Mouse (Mus musculus): Measurements from ENCODE around the gene Ccdc155.
"Not testable (repeated sequence)": the region's sequence is repeated elsewhere in the genome, so short reads cannot be mapped to it uniquely, and the experiment has no call there.

The Ccdc155 gene

DNA sequence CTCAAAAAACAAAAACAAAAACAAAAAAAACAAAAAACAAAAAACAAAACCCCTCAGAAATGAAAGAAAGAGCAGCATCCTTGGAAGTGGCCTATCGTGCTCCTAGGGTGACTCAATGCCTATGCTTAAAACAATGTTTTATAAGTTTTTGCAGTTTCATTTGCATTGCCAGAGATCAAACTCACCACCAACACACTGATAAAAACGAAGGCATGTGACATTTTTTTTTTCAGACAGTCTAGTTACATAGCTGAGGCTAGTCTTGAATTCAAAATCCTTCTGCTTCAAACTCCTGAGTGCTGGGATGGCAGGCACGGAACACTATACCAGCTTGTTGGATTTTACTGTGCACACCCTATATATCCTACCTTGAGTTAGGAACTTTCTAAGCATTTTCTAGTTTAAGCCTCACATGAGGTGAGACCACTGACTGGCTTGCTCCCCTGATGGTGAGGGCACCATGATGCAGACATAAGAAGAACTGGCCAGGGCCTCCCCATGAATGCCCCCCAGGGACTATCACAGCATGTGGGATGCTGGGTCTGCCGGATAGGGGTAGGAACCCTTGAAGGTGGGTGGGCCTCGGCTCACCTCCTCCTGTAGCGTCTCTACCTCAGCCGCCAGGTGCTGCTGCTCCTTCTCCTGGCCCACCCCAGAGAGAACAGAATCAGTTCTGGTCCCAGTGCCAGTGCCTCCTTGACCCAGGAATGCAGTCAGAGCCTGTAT is 11.9 kb downstream of the Ccdc155 start:
- intact Hi-C loops (cut with DNase I), result no loop called here

DNA sequence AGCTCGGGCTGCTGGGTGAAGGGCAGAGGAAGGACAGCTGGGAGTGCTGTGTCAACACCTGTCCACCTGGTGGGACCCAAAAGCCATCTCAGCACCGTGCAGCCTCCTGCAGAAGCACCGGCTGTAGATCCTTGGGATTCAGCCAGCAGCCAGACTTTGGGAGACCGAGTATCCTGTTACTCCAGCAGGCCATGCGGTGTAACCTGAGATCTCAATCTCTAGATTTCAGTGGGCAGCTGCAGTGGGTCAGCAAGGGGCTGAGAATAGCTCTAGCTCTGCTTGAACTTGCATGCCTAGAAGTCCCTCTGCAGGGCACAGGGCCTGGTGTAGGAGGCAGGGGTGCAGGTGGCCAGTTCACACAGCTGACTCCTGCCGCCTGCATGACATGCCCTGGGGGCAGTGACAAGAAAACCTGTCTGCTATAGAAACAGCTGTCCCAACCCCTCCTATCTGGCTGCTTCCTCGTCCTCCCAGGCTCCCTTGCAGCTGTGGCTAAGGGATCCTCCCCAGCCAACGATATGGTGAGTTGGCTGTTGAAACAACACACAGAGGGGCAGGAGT is 12.8 kb downstream of the Ccdc155 start:
- intact Hi-C loops (cut with DNase I), result no loop called here

DNA sequence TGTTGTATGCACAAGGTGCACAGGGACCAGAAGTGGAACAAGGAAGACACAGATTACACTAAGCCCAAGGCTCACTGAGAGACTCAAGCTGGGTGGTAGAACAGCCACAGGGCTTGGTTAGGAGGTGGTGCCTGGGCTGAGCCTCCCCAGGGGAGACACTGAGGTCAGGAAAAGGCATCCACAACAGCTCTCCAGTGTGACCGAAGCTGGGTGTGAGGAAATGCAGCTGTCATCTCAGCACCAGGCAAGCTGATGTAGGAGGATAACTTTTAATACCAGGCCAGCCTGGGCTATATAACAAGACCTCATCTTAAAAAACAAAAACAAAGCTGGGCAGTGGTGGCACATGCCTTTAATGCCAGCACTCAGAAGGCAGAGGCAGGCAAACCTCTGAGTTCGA is 13.5 kb downstream of the Ccdc155 start:
- intact Hi-C loops (cut with DNase I), result no loop called here

DNA sequence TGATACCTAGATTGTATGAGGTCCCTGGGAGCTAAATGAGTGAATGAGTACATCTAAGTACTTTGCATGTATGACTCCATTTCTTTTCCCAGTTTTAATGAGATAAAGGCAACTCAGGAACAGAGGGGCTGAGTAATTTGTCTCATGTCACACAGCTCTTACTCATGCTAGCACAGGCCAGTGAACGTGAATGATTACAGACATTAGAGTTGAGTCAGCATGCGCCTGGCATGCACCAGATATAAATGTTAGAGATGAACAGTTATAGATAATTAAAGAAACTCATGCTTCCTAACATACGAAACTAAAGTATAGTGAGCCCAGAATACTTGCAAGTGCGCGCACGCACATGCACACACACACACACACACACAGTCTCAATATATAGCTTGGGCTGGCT is 14.5 kb downstream of the Ccdc155 start:
- intact Hi-C loops (cut with DNase I), result no loop called here

DNA sequence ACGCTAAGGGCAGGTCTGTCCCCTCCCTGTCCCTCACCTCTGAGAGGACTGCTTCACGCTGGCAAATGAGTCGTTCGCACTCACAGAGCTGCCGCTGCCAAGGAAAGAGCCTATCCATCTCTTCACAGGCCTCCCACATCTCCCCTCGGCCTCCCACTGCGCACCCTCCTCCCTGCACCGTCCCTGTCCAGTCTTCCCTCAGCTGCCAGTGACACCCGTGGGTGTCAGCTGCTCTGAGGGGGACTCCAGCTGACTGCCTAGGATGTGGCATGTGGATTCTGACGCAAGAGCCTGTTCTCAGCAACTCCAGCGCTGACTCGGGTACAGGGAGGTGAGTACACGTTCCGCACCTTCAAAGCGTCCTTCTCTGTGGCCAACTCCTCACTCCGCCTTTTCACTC is 15.1 kb downstream of the Ccdc155 start:
- intact Hi-C loops (cut with DNase I), result no loop called here

- intact Hi-C loops (cut with DNase I), result no loop called here
Measured at GRCm38 (mm10) chr7:45185921-45186320, 18.8 kb downstream of the Ccdc155 start.

- intact Hi-C loops (cut with DNase I), result no loop called here
Measured at GRCm38 (mm10) chr7:45183672-45184071, 21.0 kb downstream of the Ccdc155 start.

DNA sequence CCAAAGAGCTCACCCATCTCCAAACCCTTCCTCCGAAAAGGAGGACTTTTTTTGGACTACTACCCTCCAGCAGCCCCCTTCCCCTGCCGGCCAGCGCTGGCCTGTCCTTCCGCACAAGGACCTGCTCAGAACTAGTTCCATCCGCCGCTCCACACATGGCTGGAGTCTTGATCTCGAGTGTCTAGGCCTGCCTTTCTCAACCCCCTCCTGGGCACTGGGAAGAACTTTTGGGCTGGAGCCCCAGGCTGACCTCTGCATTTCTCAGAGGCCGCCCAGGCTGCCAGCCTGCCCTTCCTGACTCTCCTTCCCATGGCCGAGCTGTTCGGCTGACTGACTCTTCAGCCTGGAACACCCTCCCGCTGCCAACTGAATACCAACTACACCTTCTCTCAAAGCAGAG is 22.1 kb downstream of the Ccdc155 start:
- intact Hi-C loops (cut with DNase I), result no loop called here

DNA sequence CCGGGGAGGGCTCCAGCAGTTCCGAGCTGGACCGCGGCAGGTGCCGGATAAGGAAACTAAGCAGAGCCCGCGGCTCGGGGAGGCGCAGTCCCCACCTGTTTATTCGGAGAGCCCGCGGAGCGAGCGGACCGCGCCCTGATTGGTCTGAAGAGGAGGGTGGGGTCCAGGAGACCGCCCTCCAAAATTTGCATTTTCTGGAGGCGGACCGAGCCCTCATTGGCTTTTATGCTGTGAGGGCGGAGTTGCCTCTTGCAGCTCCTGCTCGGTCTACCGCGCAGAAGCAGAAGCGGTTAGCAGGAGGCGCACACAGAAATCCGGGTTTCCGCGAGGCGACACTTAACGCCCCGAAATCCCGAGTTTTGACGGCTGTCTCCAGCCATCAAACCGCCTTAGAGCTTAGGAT is 22.5 kb downstream of the Ccdc155 start:
- intact Hi-C loops (cut with DNase I), result no loop called here

DNA sequence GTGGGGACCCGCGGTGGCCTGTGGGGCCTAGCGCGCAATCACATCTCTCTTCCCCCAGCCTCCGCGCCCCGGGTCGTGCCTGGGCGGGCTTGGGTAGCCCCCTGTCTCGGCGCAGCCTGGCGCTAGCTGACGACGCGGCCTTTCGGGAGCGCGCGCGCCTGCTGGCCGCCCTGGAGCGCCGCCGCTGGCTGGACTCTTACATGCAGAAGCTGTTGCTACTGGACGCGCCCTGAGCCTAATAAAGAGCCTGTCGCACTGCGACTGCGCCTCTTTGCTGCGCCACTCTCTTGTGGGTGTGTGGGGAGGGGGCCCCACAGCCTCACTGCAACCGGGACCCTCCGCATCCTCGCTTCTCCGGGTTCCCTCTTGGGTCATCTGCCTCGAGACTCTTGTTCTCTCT is 23.2 kb downstream of the Ccdc155 start:
- intact Hi-C loops (cut with DNase I), result no loop called here

GRCm38 (mm10) chr7:45180896-45181477 is 23.7 kb downstream of the Ccdc155 start, which contains the start of gene Pth2:
TSS of gene Pth2 (plus strand) at chr7:45180995.
- intact Hi-C loops (cut with DNase I), result no loop called here

DNA sequence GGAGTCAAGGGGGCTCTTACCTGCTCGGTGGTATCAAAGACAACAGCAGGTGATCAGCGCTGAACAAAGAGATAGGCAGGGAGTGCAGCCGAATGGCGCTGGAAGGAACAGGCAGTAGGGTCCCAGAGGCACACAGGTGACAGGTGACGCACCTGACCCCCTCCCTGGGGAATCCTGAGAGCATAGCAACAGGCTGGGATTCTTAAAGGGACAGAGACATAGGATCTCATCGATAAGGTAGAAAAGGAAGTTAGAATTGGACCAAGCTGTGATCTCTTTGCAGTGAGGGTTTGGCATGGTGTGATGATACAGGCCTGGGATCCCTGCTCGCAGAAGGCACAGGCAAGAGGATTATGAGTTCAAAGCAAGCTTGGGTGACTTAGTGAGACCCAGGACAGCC is 25.2 kb downstream of the Ccdc155 start, which contains the start of gene Gfy:
Gene Gfy (minus strand): TSS at position 101 of the 400 bp plus-strand sequence.
- intact Hi-C loops (cut with DNase I), result no loop called here

GRCm38 (mm10) chr7:45178550-45178949 is 26.1 kb downstream of the Ccdc155 start:
- intact Hi-C loops (cut with DNase I), result no loop called here

GRCm38 (mm10) chr7:45176356-45176755 is 28.3 kb downstream of the Ccdc155 start:
- intact Hi-C loops (cut with DNase I), result no loop called here

GRCm38 (mm10) chr7:45175929-45176328 is 28.8 kb downstream of the Ccdc155 start:
- intact Hi-C loops (cut with DNase I), result no loop called here

DNA sequence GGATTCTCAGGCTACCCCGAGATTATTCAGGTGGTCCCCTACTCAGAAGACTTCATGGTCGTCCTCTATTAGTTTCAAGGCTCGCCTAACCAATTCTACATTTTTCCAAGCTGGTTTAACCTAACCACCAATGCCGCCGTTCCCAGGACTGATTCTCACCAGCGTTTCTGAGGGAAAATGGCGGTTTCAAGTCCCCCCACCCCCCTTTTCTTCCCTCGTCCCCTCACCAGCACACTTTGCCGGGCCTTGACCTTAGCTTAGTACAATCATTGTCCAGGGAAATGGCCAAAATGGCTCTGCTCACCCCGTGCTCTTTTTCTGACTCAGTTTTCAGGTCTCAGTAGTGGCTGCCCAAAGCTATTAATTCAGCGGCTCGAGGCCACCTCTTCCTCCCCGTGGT is 29.3 kb downstream of the Ccdc155 start:
- intact Hi-C loops (cut with DNase I), result no loop called here

DNA sequence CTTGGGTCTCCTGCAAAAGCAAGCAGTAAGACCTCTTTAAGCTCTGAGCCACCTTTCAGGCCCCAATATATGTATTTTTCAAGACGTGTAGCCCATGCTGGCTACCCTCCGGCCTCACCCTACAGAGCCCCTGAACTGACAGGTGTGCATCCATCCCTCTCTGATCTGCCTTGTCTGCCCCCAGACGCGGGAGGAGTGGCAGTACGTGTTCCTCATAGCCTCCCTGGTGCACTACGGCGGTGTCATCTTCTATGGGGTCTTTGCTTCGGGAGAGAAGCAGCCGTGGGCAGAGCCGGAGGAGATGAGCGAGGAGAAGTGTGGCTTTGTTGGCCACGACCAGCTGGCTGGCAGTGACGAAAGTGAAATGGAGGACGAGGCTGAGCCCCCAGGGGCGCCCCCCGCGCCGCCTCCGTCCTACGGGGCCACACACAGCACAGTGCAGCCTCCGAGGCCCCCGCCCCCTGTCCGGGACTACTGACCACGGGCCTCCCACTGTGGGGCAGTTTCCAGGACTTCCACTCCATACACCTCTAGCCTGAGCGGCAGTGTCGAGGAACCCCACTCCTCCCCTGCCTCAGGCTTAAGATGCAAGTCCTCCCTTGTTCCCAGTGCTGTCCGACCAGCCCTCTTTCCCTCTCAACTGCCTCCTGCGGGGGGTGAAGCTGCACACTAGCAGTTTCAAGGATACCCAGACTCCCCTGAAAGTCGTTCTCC is 30.0 kb downstream of the Ccdc155 start:
- intact Hi-C loops (cut with DNase I), result no loop called here

DNA sequence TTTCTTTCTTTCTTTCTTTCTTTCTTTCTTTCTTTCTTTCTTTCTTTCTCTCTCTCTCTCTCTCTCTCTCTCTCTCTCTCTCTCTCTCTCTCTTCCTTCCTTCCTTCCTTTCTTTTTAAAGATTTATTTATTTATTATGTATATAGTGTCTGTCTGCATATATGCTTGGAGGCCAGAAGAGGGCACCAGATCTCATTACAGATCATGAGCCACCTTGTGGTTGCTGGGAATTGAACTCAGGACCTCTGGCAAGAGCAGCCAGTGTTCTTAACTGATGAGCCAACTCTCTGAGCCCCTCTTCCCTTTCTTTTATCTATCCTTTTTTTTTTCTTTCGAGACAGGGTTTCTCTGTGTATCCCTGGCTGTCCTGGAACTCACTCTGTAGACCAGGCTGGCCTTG is 30.9 kb downstream of the Ccdc155 start:
- intact Hi-C loops (cut with DNase I), result not testable (repeated sequence)

GRCm38 (mm10) chr7:45172974-45173373 is 31.7 kb downstream of the Ccdc155 start:
- intact Hi-C loops (cut with DNase I), result no loop called here

- intact Hi-C loops (cut with DNase I), result no loop called here
Measured at GRCm38 (mm10) chr7:45169495-45169894, 35.2 kb downstream of the Ccdc155 start.

GRCm38 (mm10) chr7:45168656-45169055 is 36.0 kb downstream of the Ccdc155 start:
- intact Hi-C loops (cut with DNase I), result no loop called here
